ENCODE assay signal across 8 mouse cellular contexts in genomic region chr4:116799901-116800300, GRCm38 (mm10). TPM values are rescaled to one million over a fixed set of nuclear protein-coding genes. Genes with fewer than 3 reads are reported as not detected.
A peak's percentile ranks its signal among the peaks of the same experiment; 100 is the strongest.
DNase-seq lines count a peak whose midpoint lies in the region; ATAC-seq lines count a peak whose summit lies in the region.

No protein-coding gene starts in this region.

- 44% methylated on average over 5 of the region's 5 CpGs for WGBS in kidney, embryonic 15.5 days
- WGBS in heart, embryonic 12.5 days = 36% methylated on average over 5 of the region's 5 CpGs

- no peak overlapping the region for H3K4me3 ChIP-seq in kidney, embryonic 15.5 days (replicated peaks)
- no peak overlapping the region for H3K4me3 ChIP-seq in heart, embryonic 12.5 days

- H3K4me2 ChIP-seq in kidney, embryonic 15.5 days = no peak overlapping the region
- no peak overlapping the region for H3K4me2 ChIP-seq in heart, embryonic 12.5 days

- H3K9ac ChIP-seq in kidney, embryonic 15.5 days = no peak overlapping the region
- no peak overlapping the region for H3K9ac ChIP-seq in heart, embryonic 12.5 days

- no peaks in the 10 kb centered on the region for H3K4me1 ChIP-seq in kidney, embryonic 15.5 days
- peaks cover 10% of the 10 kb centered on the region for H3K4me1 ChIP-seq in heart, embryonic 12.5 days (replicated peaks)

- peak; percentile 33 to 38 for DNase-seq in kidney, postnatal 4 days
- peak; percentile 41 for DNase-seq in CD4-positive helper T cell, adult 2 months (ENCODE audit: low read depth, low spot score)
- DNase-seq in R1 (ENCODE audit: low read depth, low spot score) = peak; percentile 84
- no peak for DNase-seq in cerebellum, adult 9-11 months
- no peak for DNase-seq in urinary bladder, adult 2 months (ENCODE audit: low spot score)

- H3K27me3 ChIP-seq in kidney, embryonic 15.5 days = no peaks in the 10 kb centered on the region
- H3K27me3 ChIP-seq in heart, embryonic 12.5 days (replicated peaks) = no peaks in the 10 kb centered on the region

- H3K27ac ChIP-seq in kidney, embryonic 15.5 days = no peak overlapping the region
- H3K27ac ChIP-seq in heart, embryonic 12.5 days (ENCODE audit: poor library complexity, severe bottlenecking) = no peak overlapping the region

- H3K36me3 ChIP-seq in kidney, embryonic 15.5 days = peaks cover 38% of the 10 kb centered on the region
- H3K36me3 ChIP-seq in heart, embryonic 12.5 days = peaks cover 34% of the 10 kb centered on the region

- H3K9me3 ChIP-seq in kidney, embryonic 15.5 days (replicated peaks) = no peaks in the 10 kb centered on the region
- no peaks in the 10 kb centered on the region for H3K9me3 ChIP-seq in heart, embryonic 12.5 days (replicated peaks)

- ATAC-seq in kidney, embryonic 15.5 days (replicated peaks; ENCODE audit: low FRiP score) = no peak
- peak; percentile 75 for ATAC-seq in inflammation-experienced regulatory T-cells, adult 6 months
- ATAC-seq in heart, embryonic 12.5 days (ENCODE audit: insufficient number of reproducible peaks, low FRiP score) = no peak

RNA-seq across cellular contexts. Expression of gene Toe1, which starts 7.5 kb away (rescaled TPM):
- 38.1 and 39.8 TPM in 2 replicates for polyA plus RNA-seq in kidney, embryonic 15.5 days (2015; fragmentation: Nextera tagmentation; extraction: Ambion mirVana)
- 10 to 100 TPM; 25.5 to 32.7 (median 29.7) TPM for polyA plus RNA-seq in inflammation-experienced regulatory T-cells, adult 6 months (2017; shearing (Covaris generic))
- 19.1 and 22.8 TPM in 2 replicates for polyA plus RNA-seq in heart, embryonic 12.5 days (2016; fragmentation: Nextera tagmentation; extraction: Ambion mirVana)
- 25.8 and 31.2 TPM in 2 replicates for polyA plus RNA-seq in urinary bladder, adult 2 months (2012; rRNA removed)

RNA-seq across cellular contexts. Expression of gene Mutyh, which starts 7.6 kb away (rescaled TPM):
- polyA plus RNA-seq in kidney, embryonic 15.5 days (2015; fragmentation: Nextera tagmentation; extraction: Ambion mirVana) = 18.9 and 19.1 TPM in 2 replicates
- polyA plus RNA-seq in inflammation-experienced regulatory T-cells, adult 6 months (2017; shearing (Covaris generic)) = 10 to 100 TPM in 2 of 3 experiments, 1 to 10 TPM in 1; 9.9 to 16.6 (median 15.1) TPM
- polyA plus RNA-seq in heart, embryonic 12.5 days (2016; fragmentation: Nextera tagmentation; extraction: Ambion mirVana) = 10.7 and 11.6 TPM in 2 replicates
- 5.0 and 6.6 TPM in 2 replicates for polyA plus RNA-seq in urinary bladder, adult 2 months (2012; rRNA removed)

RNA-seq across cellular contexts. Expression of gene Hpdl, which starts 21.6 kb away (rescaled TPM):
- polyA plus RNA-seq in kidney, embryonic 15.5 days (2015; fragmentation: Nextera tagmentation; extraction: Ambion mirVana) = 1.1 and 1.6 TPM in 2 replicates
- polyA plus RNA-seq in inflammation-experienced regulatory T-cells, adult 6 months (2017; shearing (Covaris generic)) = under 1 TPM in 2 of 3 experiments, not detected in 1; 0.32 to 0.74 TPM
- 0.66 and 0.74 TPM in 2 replicates for polyA plus RNA-seq in heart, embryonic 12.5 days (2016; fragmentation: Nextera tagmentation; extraction: Ambion mirVana)
- polyA plus RNA-seq in urinary bladder, adult 2 months (2012; rRNA removed) = 0.24 and 0.26 TPM in 2 replicates

Comparison
In these comparisons a context has a peak if more than half of its experiments do, and no peak if none do; other contexts are left out.
1. DNase-seq: peak in kidney, postnatal 4 days (2 of 2), CD4-positive helper T cell, adult 2 months (single experiment) and R1 (single experiment); none in cerebellum, adult 9-11 months (single experiment) and urinary bladder, adult 2 months (single experiment).